18 mouse cellular contexts compared by ENCODE assay signal in the genomic region with DNA sequence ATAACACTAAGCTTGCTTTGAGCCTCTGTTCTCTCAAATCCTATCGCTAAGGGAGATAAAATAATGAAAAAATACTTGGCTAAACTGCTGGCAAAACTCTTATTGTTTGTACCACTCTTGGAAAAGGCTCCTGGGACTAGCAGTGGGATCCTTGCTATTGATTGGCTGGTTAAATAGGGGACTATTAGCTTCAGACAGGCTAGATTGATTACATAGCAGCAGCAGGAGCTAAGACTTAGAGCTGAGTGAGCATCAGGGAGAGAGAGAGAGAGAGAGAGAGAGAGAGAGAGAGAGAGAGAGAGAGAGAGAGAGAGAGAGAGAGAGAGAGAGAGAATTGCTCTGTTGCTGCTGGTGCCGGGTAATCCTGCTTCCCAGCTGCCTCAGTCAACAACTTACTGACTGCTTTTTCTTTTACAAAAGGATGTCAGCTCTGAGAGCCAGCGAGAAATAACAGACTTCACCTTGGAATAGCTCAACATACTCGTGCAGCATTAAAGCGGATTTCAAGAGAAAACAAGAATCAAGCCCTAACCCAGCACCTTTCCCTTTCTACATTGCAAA. TPM values are rescaled to one million over a fixed set of nuclear protein-coding genes. Genes with fewer than 3 reads are reported as not detected.
A peak's percentile ranks its signal among the peaks of the same experiment; 100 is the strongest.
DNase-seq lines count a peak whose midpoint lies in the region; ATAC-seq and TF ChIP-seq lines count a peak whose summit lies in the region.
"Had no signal": no experiment of that assay in that cellular context is flagged by ENCODE, and none has a peak within 500 bp of the region (broad histone marks: within the 10 kb centered on the region; RNA-seq: fewer than 3 reads in every experiment).

TSS of gene Cdh18 (plus strand) at position 312 of the 561 bp plus-strand sequence.

- TF ChIP-seq CTCF in stomach, postnatal 0 days (IDR thresholded peaks at IDR 0.05; ENCODE audit: low read depth), result no peak

- no peak within 1 kb of the TSS for H3K4me3 ChIP-seq in hindbrain, embryonic 11.5 days (ENCODE audit: low read depth, low read length)
- H3K4me3 ChIP-seq in hindbrain, embryonic 12.5 days, result no peak within 1 kb of the TSS
- H3K4me3 ChIP-seq in stomach, embryonic 15.5 days (replicated peaks), result no peak within 1 kb of the TSS
- H3K4me3 ChIP-seq in stomach, postnatal 0 days (ENCODE audit: low read depth, low read length), result no peak within 1 kb of the TSS
- H3K4me3 ChIP-seq: embryonic facial prominence, embryonic 15.5 days; forebrain, embryonic 15.5 days; heart, embryonic 13.5 days; kidney, embryonic 15.5 days; limb, embryonic 10.5 days had no signal

- H3K9me3 ChIP-seq in hindbrain, embryonic 11.5 days (ENCODE audit: control insufficient read depth, low read length), result no peaks in the 10 kb centered on the region
- no peaks in the 10 kb centered on the region for H3K9me3 ChIP-seq in hindbrain, embryonic 12.5 days (replicated peaks)
- no peaks in the 10 kb centered on the region for H3K9me3 ChIP-seq in stomach, embryonic 15.5 days
- H3K9me3 ChIP-seq in stomach, postnatal 0 days (ENCODE audit: control insufficient read depth, low read length), result no peaks in the 10 kb centered on the region
- H3K9me3 ChIP-seq: embryonic facial prominence, embryonic 15.5 days; forebrain, embryonic 15.5 days; G1E; heart, embryonic 13.5 days; kidney, embryonic 15.5 days; limb, embryonic 10.5 days had no signal

- 0 out of 2 replicates have a peak, but pooled peaks have one; percentile 30 for ATAC-seq in hindbrain, embryonic 11.5 days (ENCODE audit: low FRiP score)
- no peak for ATAC-seq in hindbrain, embryonic 12.5 days (ENCODE audit: low FRiP score)
- ATAC-seq in stomach, embryonic 15.5 days (ENCODE audit: insufficient read depth, low FRiP score, low read depth), result no peak
- no peak for ATAC-seq in stomach, postnatal 0 days (ENCODE audit: low FRiP score, low TSS enrichment)
- ATAC-seq in erythroblast, adult 5-6 weeks (replicated peaks; ENCODE audit: low FRiP score, poor library complexity, severe bottlenecking), result no peak
- ATAC-seq: forebrain, embryonic 15.5 days had no signal

- intact Hi-C loops in left cerebral cortex, postnatal 4 days (cut with DNase I), result no loop called here

- no peaks in the 10 kb centered on the region for H3K27me3 ChIP-seq in hindbrain, embryonic 11.5 days (ENCODE audit: control insufficient read depth, insufficient read depth, low read length)
- H3K27me3 ChIP-seq in hindbrain, embryonic 12.5 days, result no peaks in the 10 kb centered on the region
- no peaks in the 10 kb centered on the region for H3K27me3 ChIP-seq in stomach, embryonic 15.5 days (replicated peaks)
- H3K27me3 ChIP-seq in stomach, postnatal 0 days (ENCODE audit: control insufficient read depth, insufficient read depth, low read length), result no peaks in the 10 kb centered on the region
- H3K27me3 ChIP-seq: embryonic facial prominence, embryonic 15.5 days; forebrain, embryonic 15.5 days; heart, embryonic 13.5 days; kidney, embryonic 15.5 days had no signal

- TF ChIP-seq EP300 in stomach, postnatal 0 days (optimal IDR thresholded peaks at IDR 0.05), result no peak

- H3K4me2 ChIP-seq in hindbrain, embryonic 11.5 days (replicated peaks; ENCODE audit: low read depth, low read length), result no peak within 1 kb of the TSS
- no peak within 1 kb of the TSS for H3K4me2 ChIP-seq in hindbrain, embryonic 12.5 days (replicated peaks)
- peak within 1 kb of the TSS; percentile 10; the same call in 1 of the 2 replicates for H3K4me2 ChIP-seq in stomach, embryonic 15.5 days
- H3K4me2 ChIP-seq in stomach, postnatal 0 days (replicated peaks; ENCODE audit: low read depth), result no peak within 1 kb of the TSS
- H3K4me2 ChIP-seq: embryonic facial prominence, embryonic 15.5 days; forebrain, embryonic 15.5 days; heart, embryonic 13.5 days; kidney, embryonic 15.5 days had no signal

- no peak within 1 kb of the TSS for H3K9ac ChIP-seq in hindbrain, embryonic 11.5 days (ENCODE audit: low read depth, low read length)
- no peak within 1 kb of the TSS for H3K9ac ChIP-seq in hindbrain, embryonic 12.5 days
- no peak within 1 kb of the TSS for H3K9ac ChIP-seq in stomach, embryonic 15.5 days
- no peak within 1 kb of the TSS for H3K9ac ChIP-seq in stomach, postnatal 0 days (ENCODE audit: low read length)
- H3K9ac ChIP-seq: embryonic facial prominence, embryonic 15.5 days; forebrain, embryonic 15.5 days; heart, embryonic 13.5 days; kidney, embryonic 15.5 days; liver, embryonic 14.5 days had no signal

- H3K36me3 ChIP-seq in hindbrain, embryonic 11.5 days (ENCODE audit: control insufficient read depth, insufficient read depth, low read length), result no peaks in the 10 kb centered on the region
- no peaks in the 10 kb centered on the region for H3K36me3 ChIP-seq in hindbrain, embryonic 12.5 days
- no peaks in the 10 kb centered on the region for H3K36me3 ChIP-seq in stomach, embryonic 15.5 days
- no peaks in the 10 kb centered on the region for H3K36me3 ChIP-seq in stomach, postnatal 0 days (ENCODE audit: control insufficient read depth, insufficient read depth, low read length)
- H3K36me3 ChIP-seq: embryonic facial prominence, embryonic 15.5 days; forebrain, embryonic 15.5 days; G1E; heart, embryonic 13.5 days; kidney, embryonic 15.5 days; limb, embryonic 10.5 days had no signal

- no peak within 1 kb of the TSS for H3K27ac ChIP-seq in hindbrain, embryonic 11.5 days (ENCODE audit: low read depth, low read length)
- H3K27ac ChIP-seq in hindbrain, embryonic 12.5 days, result no peak within 1 kb of the TSS
- H3K27ac ChIP-seq in stomach, embryonic 15.5 days, result no peak within 1 kb of the TSS
- H3K27ac ChIP-seq in stomach, postnatal 0 days (replicated peaks), result no peak within 1 kb of the TSS
- H3K27ac ChIP-seq: embryonic facial prominence, embryonic 15.5 days; forebrain, embryonic 15.5 days; heart, embryonic 13.5 days; kidney, embryonic 15.5 days; limb, embryonic 10.5 days; liver, embryonic 14.5 days had no signal

- no peak for DNase-seq in hindbrain, embryonic 11.5 days (ENCODE audit: low spot score)
- DNase-seq in stomach, postnatal 0 days (ENCODE audit: low spot score), result no peak
- no peak for DNase-seq in left cerebral cortex, postnatal 4 days
- no peak for DNase-seq in spleen, postnatal 14 days (ENCODE audit: low spot score in 2 of 2)
- no peak for DNase-seq in adrenal gland, adult 8-10 months
- DNase-seq: adrenal gland, postnatal 14 days had no signal

- 54% methylated on average over 5 of the region's 5 CpGs for WGBS in hindbrain, embryonic 11.5 days
- WGBS in hindbrain, embryonic 12.5 days, result 51% methylated on average over 5 of the region's 5 CpGs
- WGBS in stomach, embryonic 15.5 days, result 41% methylated on average over 5 of the region's 5 CpGs
- 28% methylated on average over 5 of the region's 5 CpGs for WGBS in stomach, postnatal 0 days

- no peaks in the 10 kb centered on the region for H3K4me1 ChIP-seq in hindbrain, embryonic 11.5 days (replicated peaks; ENCODE audit: control insufficient read depth, insufficient read depth, low read length)
- H3K4me1 ChIP-seq in hindbrain, embryonic 12.5 days, result no peaks in the 10 kb centered on the region
- H3K4me1 ChIP-seq in stomach, embryonic 15.5 days, result 0 out of 2 replicates have a peak, but pooled peaks cover 3% of the 10 kb centered on the region
- no peaks in the 10 kb centered on the region for H3K4me1 ChIP-seq in stomach, postnatal 0 days (replicated peaks; ENCODE audit: control insufficient read depth, insufficient read depth)
- H3K4me1 ChIP-seq: embryonic facial prominence, embryonic 15.5 days; forebrain, embryonic 15.5 days; heart, embryonic 13.5 days; kidney, embryonic 15.5 days; limb, embryonic 10.5 days had no signal

RNA-seq across cellular contexts. Expression of gene Cdh18, which starts in this region (rescaled TPM):
- polyA plus RNA-seq in hindbrain, embryonic 11.5 days (2014; fragmentation: Nextera tagmentation; extraction: Ambion mirVana), result 0.50 and 1.3 TPM in 2 replicates
- 2.5 and 3.0 TPM in 2 replicates for polyA plus RNA-seq in hindbrain, embryonic 12.5 days (2016; fragmentation: Nextera tagmentation; extraction: Ambion mirVana)
- 1.8 and 2.1 TPM in 2 replicates for polyA plus RNA-seq in stomach, embryonic 15.5 days (2015; fragmentation: Nextera tagmentation; extraction: Ambion mirVana)
- polyA plus RNA-seq in stomach, postnatal 0 days (2015; fragmentation: Nextera tagmentation; extraction: Ambion mirVana), result 0.68 and 0.79 TPM in 2 replicates
- total RNA-seq in left cerebral cortex, postnatal 4 days (2021), result 10 to 100 TPM; 20.9 to 22.1 TPM
- not detected in 2 replicates for total RNA-seq in erythroblast, adult 5-6 weeks (2015; ENCODE audit: low replicate concordance)
- not detected in 2 replicates for total RNA-seq in erythroblast, adult 5-6 weeks (2017; ENCODE audit: low replicate concordance)
- total RNA-seq in adrenal gland, adult 8-10 months (2022), result 1 to 10 TPM; 2.2 to 5.0 (median 3.8) TPM
- total RNA-seq: monocyte, adult 5-6 weeks had no signal
- polyA plus RNA-seq: G1E; gonadal fat pad, adult 2 months had no signal
